Mouse (Mus musculus) ES-E14 (cell line): ENCODE measurements around the gene Tmem117.

Source experiments
- ZC3H11A ChIP-seq: IDR thresholded peaks from 2 replicates; pipeline ENCODE4 v1.6.1; 2012; ENCODE audit warnings: low read depth, mild to moderate bottlenecking, inconsistent platforms, low read length, borderline replicate concordance
- ZNF384 ChIP-seq: IDR thresholded peaks from 2 replicates; pipeline ENCODE4 v1.6.1; 2012; ENCODE audit warnings: low read depth, low read length, inconsistent platforms

DNA sequence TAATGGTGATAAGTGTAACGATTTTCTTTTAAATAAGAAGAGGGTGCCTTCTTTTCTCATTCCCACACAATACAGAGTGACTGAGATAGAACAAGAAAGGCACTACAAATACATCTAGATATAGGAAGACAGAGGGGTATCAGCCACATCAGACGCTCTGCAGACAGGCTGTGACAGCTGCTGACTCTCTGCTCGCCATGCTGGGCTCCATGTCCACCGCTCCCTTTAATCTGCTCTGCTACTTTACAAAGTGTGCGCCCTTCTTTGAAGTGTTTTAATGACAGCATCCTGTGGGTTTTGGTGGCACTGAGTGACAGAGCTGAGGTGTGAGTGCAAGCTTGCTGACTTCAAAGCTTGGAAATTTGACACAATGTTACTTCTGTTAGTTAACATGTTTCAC lies 314.9 kb downstream of the Tmem117 start:
- no peak for TF ChIP-seq ZNF384
- no peak for TF ChIP-seq ZC3H11A
